Comparison of ENCODE assay signal across 21 mouse cellular contexts in the genomic region with DNA sequence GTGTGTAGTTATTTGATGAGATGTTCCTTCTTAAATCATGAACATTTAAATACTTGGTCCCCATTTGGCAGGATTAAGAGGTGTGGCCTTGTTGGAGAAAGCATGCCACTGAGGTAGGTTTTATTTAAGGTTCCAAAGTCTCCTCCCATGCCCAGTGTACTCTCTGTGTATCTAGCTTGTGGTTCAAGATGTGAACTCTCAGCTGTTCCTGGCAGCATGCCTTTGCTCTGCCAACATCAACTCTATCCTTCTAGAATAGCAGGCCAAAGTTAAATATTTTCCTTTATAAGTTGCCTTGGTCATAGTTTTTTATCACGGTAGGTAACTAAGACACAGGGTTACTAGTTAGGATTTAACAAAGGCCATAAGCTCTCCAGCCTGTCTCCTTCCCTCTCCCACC.
DNase-seq lines count a peak whose midpoint lies in the region; ATAC-seq and TF ChIP-seq lines count a peak whose summit lies in the region.
"Had no signal": no experiment of that assay in that cellular context is flagged by ENCODE, and none has a peak within 500 bp of the region (broad histone marks: within the 10 kb centered on the region; RNA-seq: fewer than 3 reads in every experiment).

No protein-coding gene starts in this region.

- H3K9ac ChIP-seq in kidney, embryonic 16.5 days (replicated peaks; ENCODE audit: low read length): no peak overlapping the region
- H3K9ac ChIP-seq in kidney, postnatal 0 days (ENCODE audit: low read depth, low read length): no peak overlapping the region
- H3K9ac ChIP-seq: embryonic facial prominence, embryonic 13.5 days; forebrain, embryonic 12.5 days; heart, embryonic 15.5 days; hindbrain, embryonic 14.5 days had no signal

- no peak for TF ChIP-seq CTCF in kidney, postnatal 0 days (IDR thresholded peaks at IDR 0.05; ENCODE audit: low read depth)

- no peak overlapping the region for H3K4me2 ChIP-seq in kidney, embryonic 16.5 days (replicated peaks; ENCODE audit: low read depth, low read length)
- no peak overlapping the region for H3K4me2 ChIP-seq in kidney, postnatal 0 days (ENCODE audit: low read length)
- H3K4me2 ChIP-seq: embryonic facial prominence, embryonic 13.5 days; forebrain, embryonic 12.5 days; heart, embryonic 11.5 days; heart, embryonic 15.5 days; hindbrain, embryonic 14.5 days had no signal

- DNase-seq in kidney, adult 11 months: peak; percentile 79
- peak; percentile 64 for DNase-seq in adipocyte (ENCODE audit: low spot score)
- peak; percentile 12 for DNase-seq in kidney, postnatal 0 days (ENCODE audit: low spot score)
- peak; percentile 82 to 90 for DNase-seq in kidney, postnatal 36 days
- DNase-seq in cerebellum, adult 11-12 months: no peak
- DNase-seq in right cerebral cortex, adult 2 months (ENCODE audit: low spot score in 2 of 2): no peak
- DNase-seq: adrenal gland, adult 8-10 months; cerebellum, adult 11 months; cerebellum, adult 9-10 months; cerebellum, postnatal 25 days; gastrocnemius, postnatal 10 days; heart, adult 2 months had no signal

- peaks cover 58% of the 10 kb centered on the region for H3K36me3 ChIP-seq in kidney, embryonic 16.5 days (ENCODE audit: insufficient read depth, low read length)
- peaks cover 69% of the 10 kb centered on the region for H3K36me3 ChIP-seq in kidney, postnatal 0 days (ENCODE audit: insufficient read depth, low read length)

- no peak overlapping the region for H3K4me3 ChIP-seq in kidney, embryonic 16.5 days (ENCODE audit: low read length)
- no peak overlapping the region for H3K4me3 ChIP-seq in kidney, postnatal 0 days (replicated peaks; ENCODE audit: low read depth, low read length)
- H3K4me3 ChIP-seq: embryonic facial prominence, embryonic 13.5 days; forebrain, embryonic 12.5 days; heart, adult 2 months; heart, embryonic 15.5 days; hindbrain, embryonic 10.5 days had no signal

- WGBS in kidney, embryonic 16.5 days: 88% methylated on average over 1 of the region's 1 CpGs
- 78% methylated on average over 1 of the region's 1 CpGs for WGBS in kidney, postnatal 0 days

- H3K27ac ChIP-seq in kidney, embryonic 16.5 days (ENCODE audit: low read length): no peak overlapping the region
- H3K27ac ChIP-seq in kidney, postnatal 0 days: no peak overlapping the region
- H3K27ac ChIP-seq: embryonic facial prominence, embryonic 13.5 days; forebrain, embryonic 12.5 days; heart, adult 2 months; hindbrain, embryonic 10.5 days; hindbrain, embryonic 14.5 days had no signal

- H3K4me1 ChIP-seq in kidney, embryonic 16.5 days (ENCODE audit: insufficient read depth, low read length): no peaks in the 10 kb centered on the region
- no peaks in the 10 kb centered on the region for H3K4me1 ChIP-seq in kidney, postnatal 0 days (replicated peaks; ENCODE audit: insufficient read depth, low read length)
- H3K4me1 ChIP-seq: embryonic facial prominence, embryonic 13.5 days; forebrain, embryonic 12.5 days; hindbrain, embryonic 10.5 days had no signal

- no peak for ATAC-seq in kidney, embryonic 16.5 days (ENCODE audit: low FRiP score, low TSS enrichment)
- no peak for ATAC-seq in kidney, postnatal 0 days (replicated peaks; ENCODE audit: low FRiP score, low read depth)
- no peak for ATAC-seq in megakaryocyte progenitor cell, adult 5-6 weeks (replicated peaks; ENCODE audit: poor library complexity)
- ATAC-seq: forebrain, embryonic 16.5 days had no signal

- H3K9me3 ChIP-seq in kidney, embryonic 16.5 days (ENCODE audit: low read length): no peaks in the 10 kb centered on the region
- H3K9me3 ChIP-seq in kidney, postnatal 0 days (replicated peaks; ENCODE audit: low read length): no peaks in the 10 kb centered on the region
- H3K9me3 ChIP-seq: embryonic facial prominence, embryonic 13.5 days; forebrain, embryonic 12.5 days; heart, embryonic 15.5 days; hindbrain, embryonic 10.5 days had no signal

- no peaks in the 10 kb centered on the region for H3K27me3 ChIP-seq in kidney, embryonic 16.5 days (ENCODE audit: insufficient read depth, low read length)
- no peaks in the 10 kb centered on the region for H3K27me3 ChIP-seq in kidney, postnatal 0 days (ENCODE audit: insufficient read depth, low read length)
- H3K27me3 ChIP-seq: embryonic facial prominence, embryonic 13.5 days; forebrain, embryonic 12.5 days; heart, embryonic 15.5 days had no signal

Comparison
In these comparisons a context has a peak if more than half of its experiments do, and no peak if none do; other contexts are left out.
1. DNase-seq: peak in kidney, adult 11 months (single experiment), adipocyte (single experiment), kidney, postnatal 0 days (single experiment) and kidney, postnatal 36 days (2 of 2); none in cerebellum, adult 11-12 months (single experiment) and right cerebral cortex, adult 2 months (0 of 2).